ENCODE assay signal across 8 mouse cellular contexts in the genomic region with DNA sequence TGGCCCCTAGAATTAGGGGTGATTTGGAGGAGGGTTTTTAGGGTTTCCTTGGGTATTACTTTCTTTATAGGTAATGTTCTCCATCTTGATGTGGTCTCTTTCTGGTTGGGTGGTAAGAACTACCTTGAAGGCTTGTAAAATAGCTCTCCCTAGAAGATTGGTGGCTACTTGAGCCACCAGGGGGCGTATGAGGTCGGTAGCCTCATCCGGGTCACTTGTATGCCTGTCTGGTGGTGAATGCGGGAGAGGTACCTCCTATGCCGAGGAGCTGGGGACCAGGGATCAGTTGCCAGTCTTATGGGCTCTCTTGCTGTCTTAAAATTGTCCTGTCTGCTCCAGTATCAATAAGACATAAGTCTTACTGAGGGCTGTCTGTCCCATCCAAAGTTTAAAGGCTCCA. TPM values are rescaled to one million over a fixed set of nuclear protein-coding genes. Genes with fewer than 3 reads are reported as not detected.
A peak's percentile ranks its signal among the peaks of the same experiment; 100 is the strongest.
DNase-seq lines count a peak whose midpoint lies in the region; ATAC-seq and TF ChIP-seq lines count a peak whose summit lies in the region.

No protein-coding gene starts in this region.

- no peaks in the 10 kb centered on the region for H3K9me3 ChIP-seq in forebrain, postnatal 0 days (ENCODE audit: low read length)
- no peaks in the 10 kb centered on the region for H3K9me3 ChIP-seq in forebrain, embryonic 12.5 days
- no peaks in the 10 kb centered on the region for H3K9me3 ChIP-seq in embryonic facial prominence, embryonic 15.5 days (replicated peaks)
- H3K9me3 ChIP-seq in liver, embryonic 14.5 days (ENCODE audit: control insufficient read depth, low read length) = no peaks in the 10 kb centered on the region

- H3K4me3 ChIP-seq in forebrain, postnatal 0 days (ENCODE audit: low read depth, low read length) = no peak overlapping the region
- H3K4me3 ChIP-seq in forebrain, embryonic 12.5 days (replicated peaks) = no peak overlapping the region
- H3K4me3 ChIP-seq in testis, adult 2 months (ENCODE audit: control insufficient read depth, low read depth, low read length) = no peak overlapping the region
- no peak overlapping the region for H3K4me3 ChIP-seq in embryonic facial prominence, embryonic 15.5 days (replicated peaks)
- no peak overlapping the region for H3K4me3 ChIP-seq in liver, embryonic 14.5 days (ENCODE audit: insufficient read depth in 1 of 2, low read depth in 2 of 2, low read length in 2 of 2)

- H3K9ac ChIP-seq in forebrain, postnatal 0 days = no peak overlapping the region
- no peak overlapping the region for H3K9ac ChIP-seq in forebrain, embryonic 12.5 days
- H3K9ac ChIP-seq in embryonic facial prominence, embryonic 15.5 days = no peak overlapping the region
- H3K9ac ChIP-seq in liver, embryonic 14.5 days (replicated peaks) = no peak overlapping the region

- 11% methylated on average over 5 of the region's 5 CpGs for WGBS in forebrain, postnatal 0 days
- 20% methylated on average over 5 of the region's 5 CpGs for WGBS in forebrain, embryonic 12.5 days
- WGBS in embryonic facial prominence, embryonic 15.5 days = 12% methylated on average over 5 of the region's 5 CpGs
- WGBS in liver, embryonic 14.5 days (ENCODE audit: insufficient replicate concordance) = 27% methylated on average over 5 of the region's 5 CpGs

- H3K36me3 ChIP-seq in forebrain, postnatal 0 days (ENCODE audit: insufficient read depth) = no peaks in the 10 kb centered on the region
- H3K36me3 ChIP-seq in forebrain, embryonic 12.5 days (replicated peaks) = no peaks in the 10 kb centered on the region
- H3K36me3 ChIP-seq in testis, adult 2 months (ENCODE audit: control insufficient read depth, insufficient read depth, low read length) = no peaks in the 10 kb centered on the region
- H3K36me3 ChIP-seq in embryonic facial prominence, embryonic 15.5 days = no peaks in the 10 kb centered on the region
- no peaks in the 10 kb centered on the region for H3K36me3 ChIP-seq in liver, embryonic 14.5 days (replicated peaks; ENCODE audit: control insufficient read depth, insufficient read depth, low read depth)

- H3K4me1 ChIP-seq in forebrain, postnatal 0 days (ENCODE audit: insufficient read depth) = 0 out of 2 replicates have a peak, but pooled peaks cover 3% of the 10 kb centered on the region
- peaks cover 11% of the 10 kb centered on the region for H3K4me1 ChIP-seq in forebrain, embryonic 12.5 days
- H3K4me1 ChIP-seq in testis, adult 2 months (ENCODE audit: control insufficient read depth, insufficient read depth, low read length) = peaks cover 16% of the 10 kb centered on the region
- peaks cover 9% of the 10 kb centered on the region for H3K4me1 ChIP-seq in embryonic facial prominence, embryonic 15.5 days
- peaks cover 41 to 42% of the 10 kb centered on the region in 2 experiments for H3K4me1 ChIP-seq in liver, embryonic 14.5 days (replicated peaks; ENCODE audit: control insufficient read depth in 2 of 2, insufficient read depth in 2 of 2, low read length in 1 of 2)

- peak; percentile 56 for TF ChIP-seq CTCF in forebrain, postnatal 0 days (IDR thresholded peaks at IDR 0.05; ENCODE audit: low read depth)
- TF ChIP-seq CTCF in testis, adult 2 months (IDR thresholded peaks at IDR 0.05; ENCODE audit: control insufficient read depth, insufficient read depth, insufficient replicate concordance, low read depth, low read length) = peak; percentile 46; the same call in 1 of the 2 replicates
- TF ChIP-seq CTCF in liver, embryonic 14.5 days (IDR thresholded peaks at IDR 0.05; ENCODE audit: low read depth) = peak; percentile 83

- no peak for ATAC-seq in forebrain, postnatal 0 days
- ATAC-seq in forebrain, embryonic 12.5 days (ENCODE audit: low FRiP score) = no peak
- no peak for ATAC-seq in embryonic facial prominence, embryonic 15.5 days (ENCODE audit: insufficient number of reproducible peaks, low FRiP score, low TSS enrichment, low read depth)
- no peak for ATAC-seq in liver, embryonic 14.5 days (ENCODE audit: insufficient read depth)

- no peaks in the 10 kb centered on the region for H3K27me3 ChIP-seq in forebrain, postnatal 0 days (ENCODE audit: insufficient read depth, low read length)
- peaks cover 31% of the 10 kb centered on the region for H3K27me3 ChIP-seq in forebrain, embryonic 12.5 days
- no peaks in the 10 kb centered on the region for H3K27me3 ChIP-seq in testis, adult 2 months (ENCODE audit: control insufficient read depth, insufficient read depth, low read length)
- H3K27me3 ChIP-seq in embryonic facial prominence, embryonic 15.5 days = peaks cover 17% of the 10 kb centered on the region
- H3K27me3 ChIP-seq in liver, embryonic 14.5 days (ENCODE audit: control insufficient read depth, insufficient read depth, low read length) = no peaks in the 10 kb centered on the region

- TF ChIP-seq EP300 in liver, embryonic 14.5 days (IDR thresholded peaks at IDR 0.05; ENCODE audit: low read depth) = no peak

- no peak overlapping the region for H3K4me2 ChIP-seq in forebrain, postnatal 0 days (ENCODE audit: low read depth)
- H3K4me2 ChIP-seq in forebrain, embryonic 12.5 days = no peak overlapping the region
- 0 out of 2 replicates have a peak overlapping the region, but pooled peaks have one; percentile 8 for H3K4me2 ChIP-seq in embryonic facial prominence, embryonic 15.5 days (replicated peaks)
- no peak overlapping the region for H3K4me2 ChIP-seq in liver, embryonic 14.5 days (ENCODE audit: low read depth)

- H3K27ac ChIP-seq in forebrain, postnatal 0 days (ENCODE audit: low read depth, low read length) = no peak overlapping the region
- no peak overlapping the region for H3K27ac ChIP-seq in forebrain, embryonic 12.5 days
- H3K27ac ChIP-seq in testis, adult 2 months (ENCODE audit: control insufficient read depth, insufficient read depth, low read depth, low read length) = no peak overlapping the region
- H3K27ac ChIP-seq in embryonic facial prominence, embryonic 15.5 days (replicated peaks) = no peak overlapping the region
- no peak overlapping the region for H3K27ac ChIP-seq in liver, embryonic 14.5 days

- peak; percentile 23 for DNase-seq in forebrain, postnatal 0 days
- DNase-seq in testis, postnatal 14 days (ENCODE audit: low spot score) = no peak
- no peak for DNase-seq in liver, embryonic 14.5 days (ENCODE audit: low read depth in 3 of 3, low spot score in 3 of 3)
- DNase-seq in thymus, postnatal 14 days = peak; percentile 67
- no peak for DNase-seq in right cerebral cortex, postnatal 25 days

- no peak for TF ChIP-seq POLR2A in testis, adult 2 months (IDR thresholded peaks at IDR 0.05; ENCODE audit: control insufficient read depth, low read depth, low read length)

RNA-seq across cellular contexts. Expression of a gene that starts 7.2 kb away (rescaled TPM):
- total RNA-seq in forebrain, postnatal 0 days (2014; rRNA removed) = 0.90 TPM in 1 of 2 replicates, not detected in the other
- polyA plus RNA-seq in forebrain, postnatal 0 days (2015; fragmentation: Nextera tagmentation; extraction: Ambion mirVana) = 0.18 and 0.26 TPM in 2 replicates
- 0.14 TPM in 1 of 2 replicates, not detected in the other for polyA plus RNA-seq in forebrain, embryonic 12.5 days (2016; fragmentation: Nextera tagmentation; extraction: Ambion mirVana)
- polyA plus RNA-seq in testis, adult 2 months (2012; rRNA removed) = 1.3 and 1.4 TPM in 2 replicates
- 0.16 TPM in 2 replicates for polyA plus RNA-seq in embryonic facial prominence, embryonic 15.5 days (2015; fragmentation: Nextera tagmentation; extraction: Ambion mirVana)
- 6.3 and 9.0 TPM in 2 replicates for polyA plus RNA-seq in liver, embryonic 14.5 days (2012; rRNA removed)
- 1.2 and 2.8 TPM in 2 replicates for polyA plus RNA-seq in liver, embryonic 14.5 days (2014; fragmentation: Nextera tagmentation; extraction: Ambion mirVana)

RNA-seq across cellular contexts. Expression of a gene that starts 9.1 kb away (rescaled TPM):
- total RNA-seq in forebrain, postnatal 0 days (2014; rRNA removed) = 1.4 and 2.8 TPM in 2 replicates
- 1.2 TPM in 2 replicates for polyA plus RNA-seq in forebrain, postnatal 0 days (2015; fragmentation: Nextera tagmentation; extraction: Ambion mirVana)
- polyA plus RNA-seq in forebrain, embryonic 12.5 days (2016; fragmentation: Nextera tagmentation; extraction: Ambion mirVana) = 0.31 and 0.45 TPM in 2 replicates
- polyA plus RNA-seq in testis, adult 2 months (2012; rRNA removed) = 1.4 TPM in 2 replicates
- polyA plus RNA-seq in embryonic facial prominence, embryonic 15.5 days (2015; fragmentation: Nextera tagmentation; extraction: Ambion mirVana) = 2.9 and 4.0 TPM in 2 replicates
- polyA plus RNA-seq in liver, embryonic 14.5 days (2012; rRNA removed) = 4.3 and 5.3 TPM in 2 replicates
- polyA plus RNA-seq in liver, embryonic 14.5 days (2014; fragmentation: Nextera tagmentation; extraction: Ambion mirVana) = 4.7 TPM in 2 replicates

RNA-seq across cellular contexts. Expression of a gene that starts 16.4 kb away (rescaled TPM):
- 197 and 249 TPM in 2 replicates for total RNA-seq in forebrain, postnatal 0 days (2014; rRNA removed)
- polyA plus RNA-seq in forebrain, postnatal 0 days (2015; fragmentation: Nextera tagmentation; extraction: Ambion mirVana) = 204 and 221 TPM in 2 replicates
- 97.4 and 106 TPM in 2 replicates for polyA plus RNA-seq in forebrain, embryonic 12.5 days (2016; fragmentation: Nextera tagmentation; extraction: Ambion mirVana)
- polyA plus RNA-seq in testis, adult 2 months (2012; rRNA removed) = 35.6 and 38.9 TPM in 2 replicates
- 127 and 130 TPM in 2 replicates for polyA plus RNA-seq in embryonic facial prominence, embryonic 15.5 days (2015; fragmentation: Nextera tagmentation; extraction: Ambion mirVana)
- polyA plus RNA-seq in liver, embryonic 14.5 days (2012; rRNA removed) = 36.3 and 50.8 TPM in 2 replicates
- 49.5 and 61.7 TPM in 2 replicates for polyA plus RNA-seq in liver, embryonic 14.5 days (2014; fragmentation: Nextera tagmentation; extraction: Ambion mirVana)

RNA-seq across cellular contexts. Expression of a gene that starts 30.9 kb away (rescaled TPM):
- total RNA-seq in forebrain, postnatal 0 days (2014; rRNA removed) = 127 and 136 TPM in 2 replicates
- 93.3 and 106 TPM in 2 replicates for polyA plus RNA-seq in forebrain, postnatal 0 days (2015; fragmentation: Nextera tagmentation; extraction: Ambion mirVana)
- polyA plus RNA-seq in forebrain, embryonic 12.5 days (2016; fragmentation: Nextera tagmentation; extraction: Ambion mirVana) = 101 and 107 TPM in 2 replicates
- polyA plus RNA-seq in testis, adult 2 months (2012; rRNA removed) = 561 and 588 TPM in 2 replicates
- polyA plus RNA-seq in embryonic facial prominence, embryonic 15.5 days (2015; fragmentation: Nextera tagmentation; extraction: Ambion mirVana) = 139 and 143 TPM in 2 replicates
- polyA plus RNA-seq in liver, embryonic 14.5 days (2012; rRNA removed) = 61.3 and 62.4 TPM in 2 replicates
- 30.2 and 34.2 TPM in 2 replicates for polyA plus RNA-seq in liver, embryonic 14.5 days (2014; fragmentation: Nextera tagmentation; extraction: Ambion mirVana)

RNA-seq across cellular contexts. Expression of a gene that starts 35.1 kb away (rescaled TPM):
- total RNA-seq in forebrain, postnatal 0 days (2014; rRNA removed) = 22.1 and 23.8 TPM in 2 replicates
- polyA plus RNA-seq in forebrain, postnatal 0 days (2015; fragmentation: Nextera tagmentation; extraction: Ambion mirVana) = 22.1 and 26.1 TPM in 2 replicates
- polyA plus RNA-seq in forebrain, embryonic 12.5 days (2016; fragmentation: Nextera tagmentation; extraction: Ambion mirVana) = 69.3 and 70.4 TPM in 2 replicates
- 3.7 and 4.9 TPM in 2 replicates for polyA plus RNA-seq in testis, adult 2 months (2012; rRNA removed)
- polyA plus RNA-seq in embryonic facial prominence, embryonic 15.5 days (2015; fragmentation: Nextera tagmentation; extraction: Ambion mirVana) = 52.1 and 56.6 TPM in 2 replicates
- polyA plus RNA-seq in liver, embryonic 14.5 days (2012; rRNA removed) = 7.6 and 8.6 TPM in 2 replicates
- polyA plus RNA-seq in liver, embryonic 14.5 days (2014; fragmentation: Nextera tagmentation; extraction: Ambion mirVana) = 19.8 and 23.5 TPM in 2 replicates

Comparison
In these comparisons a context has a peak if more than half of its experiments do, and no peak if none do; other contexts are left out.
1. DNase-seq: peak in forebrain, postnatal 0 days (single experiment) and thymus, postnatal 14 days (single experiment); none in testis, postnatal 14 days (single experiment), liver, embryonic 14.5 days (0 of 3) and right cerebral cortex, postnatal 25 days (single experiment).
2. Peak in every context shown above with its lines, with median percentiles within 50 percentile points of each other: CTCF ChIP-seq.